Mouse (Mus musculus): ENCODE measurements around the gene Otogl. TPM values are rescaled to one million over a fixed set of nuclear protein-coding genes. Genes with fewer than 3 reads are reported as not detected.

Gene Otogl
- total and polyA plus RNA-seq, 3 experiments: under 0.01 TPM; not detected in 2

- TF ChIP-seq GATA1 (IDR thresholded peaks at IDR 0.05; ENCODE audit: borderline replicate concordance, low read length): no peak
- no peak for TF ChIP-seq CTCF (IDR thresholded peaks at IDR 0.05; ENCODE audit: low read depth, low read length)
- no peak for TF ChIP-seq GATA2 (IDR thresholded peaks at IDR 0.05; ENCODE audit: borderline replicate concordance, low read depth, low read length)
- no peak for TF ChIP-seq TAL1 (conservative IDR thresholded peaks at IDR 0.05; ENCODE audit: low read depth, low read length)
- Histone ChIP-seq H3K4me3 (ENCODE audit: low read depth, low read length) (no peak overlapping the region), H3K4me1 (ENCODE audit: insufficient read depth, low read depth, low read length) (no peaks in the 10 kb centered on the region), H3K27me3 (ENCODE audit: insufficient read depth, low read length) (no peaks in the 10 kb centered on the region), H3K36me3 (replicated peaks) (no peaks in the 10 kb centered on the region), H3K9me3 (replicated peaks) (no peaks in the 10 kb centered on the region)
- DNase-seq (ENCODE audit: low spot score): no peak
- ATAC-seq (ENCODE audit: extremely low read depth, insufficient number of reproducible peaks, low FRiP score, poor library complexity, severe bottlenecking): no peak
Measured at GRCm38 (mm10) chr10:107858684-107859083, 53.2 kb downstream of the Otogl start.

GRCm38 (mm10) chr10:107844906-107845305 is 67.0 kb downstream of the Otogl start:
- Histone ChIP-seq H3K4me3 (ENCODE audit: low read depth, low read length) (no peak overlapping the region), H3K9me3 (replicated peaks) (no peaks in the 10 kb centered on the region), H3K36me3 (replicated peaks) (no peaks in the 10 kb centered on the region), H3K27me3 (ENCODE audit: insufficient read depth, low read length) (no peaks in the 10 kb centered on the region), H3K4me1 (ENCODE audit: insufficient read depth, low read depth, low read length) (no peaks in the 10 kb centered on the region)
- no peak for DNase-seq (ENCODE audit: low spot score)
- TF ChIP-seq GATA2 (IDR thresholded peaks at IDR 0.05; ENCODE audit: borderline replicate concordance, low read depth, low read length) (no peak), GATA1 (IDR thresholded peaks at IDR 0.05; ENCODE audit: borderline replicate concordance, low read length) (no peak), TAL1 (conservative IDR thresholded peaks at IDR 0.05; ENCODE audit: low read depth, low read length) (no peak), CTCF (IDR thresholded peaks at IDR 0.05; ENCODE audit: low read depth, low read length) (no peak), POLR2AphosphoS5 (IDR thresholded peaks at IDR 0.05; ENCODE audit: insufficient replicate concordance, low read depth, low read length) (no peak)
- ATAC-seq (ENCODE audit: extremely low read depth, insufficient number of reproducible peaks, low FRiP score, poor library complexity, severe bottlenecking): no peak

GRCm38 (mm10) chr10:107834452-107835239 is 77.3 kb downstream of the Otogl start:
- Histone ChIP-seq H3K4me3 (ENCODE audit: low read depth, low read length) (no peak overlapping the region), H3K9me3 (replicated peaks) (no peaks in the 10 kb centered on the region), H3K4me1 (ENCODE audit: insufficient read depth, low read depth, low read length) (no peaks in the 10 kb centered on the region), H3K27me3 (ENCODE audit: insufficient read depth, low read length) (no peaks in the 10 kb centered on the region), H3K36me3 (replicated peaks) (no peaks in the 10 kb centered on the region)
- DNase-seq (ENCODE audit: low spot score) (no peak), ATAC-seq (ENCODE audit: extremely low read depth, insufficient number of reproducible peaks, low FRiP score, poor library complexity, severe bottlenecking) (no peak)
- TF ChIP-seq GATA1 (IDR thresholded peaks at IDR 0.05; ENCODE audit: borderline replicate concordance, low read length) (no peak), CTCF (IDR thresholded peaks at IDR 0.05; ENCODE audit: low read depth, low read length) (no peak), GATA2 (IDR thresholded peaks at IDR 0.05; ENCODE audit: borderline replicate concordance, low read depth, low read length) (no peak), POLR2AphosphoS5 (IDR thresholded peaks at IDR 0.05; ENCODE audit: insufficient replicate concordance, low read depth, low read length) (no peak), TAL1 (conservative IDR thresholded peaks at IDR 0.05; ENCODE audit: low read depth, low read length) (no peak)

GRCm38 (mm10) chr10:107829151-107829550 is 82.8 kb downstream of the Otogl start:
- DNase-seq (ENCODE audit: low spot score) (no peak), ATAC-seq (ENCODE audit: extremely low read depth, insufficient number of reproducible peaks, low FRiP score, poor library complexity, severe bottlenecking) (no peak)
- H3K4me3 ChIP-seq (ENCODE audit: low read depth, low read length): no peak overlapping the region
- no peaks in the 10 kb centered on the region for H3K36me3 ChIP-seq (replicated peaks)
- no peaks in the 10 kb centered on the region for H3K4me1 ChIP-seq (ENCODE audit: insufficient read depth, low read depth, low read length)
- TF ChIP-seq CTCF (IDR thresholded peaks at IDR 0.05; ENCODE audit: low read depth, low read length) (no peak), TAL1 (conservative IDR thresholded peaks at IDR 0.05; ENCODE audit: low read depth, low read length) (no peak), GATA1 (IDR thresholded peaks at IDR 0.05; ENCODE audit: borderline replicate concordance, low read length) (no peak), GATA2 (IDR thresholded peaks at IDR 0.05; ENCODE audit: borderline replicate concordance, low read depth, low read length) (no peak)
- H3K27me3 ChIP-seq (ENCODE audit: insufficient read depth, low read length): no peaks in the 10 kb centered on the region
- H3K9me3 ChIP-seq (replicated peaks): no peaks in the 10 kb centered on the region

GRCm38 (mm10) chr10:107813814-107814483 is 98.0 kb downstream of the Otogl start:
- Histone ChIP-seq H3K9me3 (replicated peaks) (no peaks in the 10 kb centered on the region), H3K4me3 (ENCODE audit: low read depth, low read length) (no peak overlapping the region), H3K4me1 (ENCODE audit: insufficient read depth, low read depth, low read length) (no peaks in the 10 kb centered on the region), H3K36me3 (replicated peaks) (no peaks in the 10 kb centered on the region), H3K27me3 (ENCODE audit: insufficient read depth, low read length) (no peaks in the 10 kb centered on the region)
- DNase-seq (ENCODE audit: low spot score) (no peak), ATAC-seq (ENCODE audit: extremely low read depth, insufficient number of reproducible peaks, low FRiP score, poor library complexity, severe bottlenecking) (no peak)
- TF ChIP-seq GATA2 (IDR thresholded peaks at IDR 0.05; ENCODE audit: borderline replicate concordance, low read depth, low read length) (no peak), POLR2AphosphoS5 (IDR thresholded peaks at IDR 0.05; ENCODE audit: insufficient replicate concordance, low read depth, low read length) (no peak), GATA1 (IDR thresholded peaks at IDR 0.05; ENCODE audit: borderline replicate concordance, low read length) (no peak)

GRCm38 (mm10) chr10:107810649-107811398 is 101.1 kb downstream of the Otogl start:
- Histone ChIP-seq H3K4me1 (ENCODE audit: insufficient read depth, low read depth, low read length) (no peaks in the 10 kb centered on the region), H3K4me3 (ENCODE audit: low read depth, low read length) (no peak overlapping the region), H3K36me3 (replicated peaks) (no peaks in the 10 kb centered on the region), H3K9me3 (replicated peaks) (no peaks in the 10 kb centered on the region), H3K27me3 (ENCODE audit: insufficient read depth, low read length) (no peaks in the 10 kb centered on the region)
- no peak for DNase-seq (ENCODE audit: low spot score)
- TF ChIP-seq TAL1 (conservative IDR thresholded peaks at IDR 0.05; ENCODE audit: low read depth, low read length): no peak
- no peak for TF ChIP-seq POLR2AphosphoS5 (IDR thresholded peaks at IDR 0.05; ENCODE audit: insufficient replicate concordance, low read depth, low read length)
- no peak for TF ChIP-seq GATA1 (IDR thresholded peaks at IDR 0.05; ENCODE audit: borderline replicate concordance, low read length)
- ATAC-seq (ENCODE audit: extremely low read depth, insufficient number of reproducible peaks, low FRiP score, poor library complexity, severe bottlenecking): no peak

Data from G1E (cell line).